Mouse (Mus musculus) liver (tissue): Measurements from ENCODE around the gene Nav1.
A peak's percentile ranks its signal among the peaks of the same experiment; 100 is the strongest.

Source experiments
- DNase-seq: peaks from one replicate; pipeline ENCODE4 v3.0.0-alpha.2; 2020; ENCODE audit warnings: mixed read lengths

Gene Nav1

GRCm38 (mm10) chr1:135429901-135430668 is 177.0 kb downstream of the Nav1 start, which contains the start of gene Ipo9:
TSS of gene Ipo9 (minus strand) at chr1:135430499.
- DNase-seq: peak; percentile 91

GRCm38 (mm10) chr1:135427390-135427789 is 179.7 kb downstream of the Nav1 start:
- no peak for DNase-seq

DNA sequence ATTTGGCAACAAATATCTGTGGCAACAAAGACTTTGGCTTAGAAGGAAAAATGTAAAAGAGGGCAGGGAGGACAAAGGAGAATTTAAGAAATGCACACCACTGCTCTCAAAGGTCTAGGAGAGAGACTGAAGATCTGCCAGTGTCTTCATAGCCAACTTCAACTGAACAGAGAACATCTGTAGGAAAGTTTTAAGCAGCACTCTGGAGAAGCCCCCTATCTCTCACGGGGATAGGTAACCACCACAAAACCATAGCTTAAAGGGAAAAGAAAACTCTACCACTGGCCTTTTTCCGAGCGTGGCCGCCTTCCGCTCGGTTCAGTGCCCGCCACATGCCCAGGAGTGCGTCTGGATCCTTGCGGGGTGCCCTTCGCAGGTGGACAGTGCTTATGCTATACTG is 180.4 kb downstream of the Nav1 start:
- DNase-seq: no peak

DNA sequence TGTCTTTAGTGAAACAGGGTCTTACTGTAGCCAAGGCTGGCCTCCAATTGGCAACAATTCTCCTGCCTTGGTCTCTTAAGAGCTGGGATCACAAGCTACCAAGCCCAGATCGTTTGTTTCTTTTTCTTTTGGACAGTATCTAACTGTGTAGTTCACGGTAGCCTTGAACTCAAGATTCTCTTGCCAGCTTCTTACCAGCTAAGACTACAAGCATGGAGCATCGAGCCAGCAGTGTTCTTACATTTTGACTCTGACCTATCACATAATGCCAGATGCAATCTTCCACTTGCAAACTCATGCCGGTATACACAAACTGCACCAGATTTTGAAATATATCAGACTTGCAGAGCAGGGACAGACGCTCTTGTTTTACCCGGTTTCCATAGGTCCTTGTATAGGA is 184.3 kb downstream of the Nav1 start:
- no peak for DNase-seq

- no peak for DNase-seq
Observed at GRCm38 (mm10) chr1:135413996-135414395, 193.1 kb downstream of the Nav1 start.

- DNase-seq: no peak
Observed at GRCm38 (mm10) chr1:135412130-135412529, 195.0 kb downstream of the Nav1 start.

- DNase-seq: no peak
Observed at GRCm38 (mm10) chr1:135410967-135411366, 196.1 kb downstream of the Nav1 start.

DNA sequence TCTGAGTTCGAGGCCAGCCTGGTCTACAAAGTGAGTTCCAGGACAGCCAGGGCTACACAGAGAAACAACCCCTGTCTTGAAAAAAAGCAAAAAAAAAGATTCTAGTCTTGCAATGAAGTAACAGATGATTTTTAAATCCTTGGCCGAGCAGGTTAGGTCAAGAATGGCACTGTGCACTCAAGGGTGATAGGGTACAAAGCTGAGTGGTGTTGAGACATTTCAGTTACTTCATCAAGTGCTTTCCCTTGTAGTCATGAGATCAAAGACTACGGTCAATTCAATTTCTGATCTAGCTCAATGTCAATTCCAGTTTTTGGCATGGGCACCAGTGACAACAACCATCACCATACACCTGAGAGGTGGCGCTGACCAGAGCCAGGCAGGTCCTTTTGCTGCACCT is 198.1 kb downstream of the Nav1 start:
- no peak for DNase-seq

GRCm38 (mm10) chr1:135405356-135405755 is 201.7 kb downstream of the Nav1 start:
- no peak for DNase-seq

DNA sequence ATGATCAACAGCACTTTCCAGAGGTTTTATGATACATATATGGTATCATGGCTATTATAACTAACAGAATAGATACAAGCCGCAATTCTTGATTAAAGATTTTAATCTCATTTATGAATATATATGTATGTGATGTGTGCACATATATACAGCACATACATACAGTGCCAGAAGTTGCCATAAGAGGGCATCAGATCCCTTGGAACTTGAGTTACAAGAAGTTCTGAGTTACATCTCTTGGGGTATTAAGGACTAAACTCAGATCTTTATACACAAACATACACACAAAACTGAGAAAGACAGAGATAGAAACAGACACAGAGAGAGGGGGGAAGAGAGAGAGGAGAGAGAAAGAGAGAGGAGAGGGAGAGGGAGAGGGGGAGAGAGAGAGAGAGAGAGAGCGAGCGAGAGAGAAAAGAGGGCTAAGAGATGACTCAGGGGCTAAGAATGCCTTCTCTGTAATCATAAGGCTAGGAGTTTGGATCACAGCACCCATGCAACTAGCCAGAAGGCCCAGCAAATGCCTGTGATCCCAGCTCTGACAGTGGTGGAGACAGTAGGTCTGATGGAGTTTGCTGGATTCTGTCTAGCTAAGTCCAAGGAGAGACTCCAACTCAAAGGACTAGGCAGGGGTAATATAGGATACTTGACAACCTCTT is 205.5 kb downstream of the Nav1 start:
- DNase-seq: no peak

GRCm38 (mm10) chr1:135399466-135399865 is 207.6 kb downstream of the Nav1 start:
- no peak for DNase-seq

- no peak for DNase-seq
Observed at GRCm38 (mm10) chr1:135385161-135385560, 221.9 kb downstream of the Nav1 start.
